Mouse (Mus musculus) right cerebral cortex, postnatal 10 days (tissue): ENCODE results near the gene Ccdc9b.

Experiments used
- DNase-seq, 2 experiments: peaks; one replicate each; pipeline ENCODE4 v3.0.0; 2021; ENCODE audit warnings: low spot score in 2 of 2

Ccdc9b gene

GRCm38 (mm10) chr2:118714230-118714629 lies 48.2 kb downstream of the Ccdc9b start:
- peak; percentile 90 to 93 for DNase-seq

GRCm38 (mm10) chr2:118713631-118714030 lies 48.8 kb downstream of the Ccdc9b start:
- DNase-seq, result no peak

GRCm38 (mm10) chr2:118711038-118711494 lies 51.4 kb downstream of the Ccdc9b start:
- DNase-seq, result peak; percentile 79 to 80

GRCm38 (mm10) chr2:118709655-118710221 lies 52.7 kb downstream of the Ccdc9b start:
- no peak for DNase-seq

- DNase-seq, result no peak
Observed at GRCm38 (mm10) chr2:118708472-118708871, 54.0 kb downstream of the Ccdc9b start.

GRCm38 (mm10) chr2:118706436-118706835 lies 56.0 kb downstream of the Ccdc9b start:
- peak in 1 of 2 experiments; percentile 71 for DNase-seq
